Mouse (Mus musculus) MEL (cell line): Measurements from ENCODE around the gene Gnao1. TPM values are rescaled to one million over a fixed set of nuclear protein-coding genes. Genes with fewer than 3 reads are reported as not detected.

Experiments used
- DNase-seq: peaks from one replicate; pipeline ENCODE4 v3.0.0; 2011; ENCODE audit warnings: low read depth, low spot score
- H3K27ac ChIP-seq: 2 replicates; pipeline ENCODE4 v1.5.1; 2012; ENCODE audit warnings: low read depth, mild to moderate bottlenecking, control low read depth, low read length, moderate library complexity; ENCODE audit not compliant: control insufficient read depth
- H3K27me3 ChIP-seq, 2 experiments: fragments of 150-350 bp in 1 of 2; sonication (generic) in 1 of 2; 2 replicates each; pipeline ENCODE4 v1.6.1; 2012; ENCODE audit warnings: low read length in 2 of 2, mild to moderate bottlenecking in 2 of 2, improper control_type of control experiment in 1 of 2, moderate library complexity in 1 of 2; ENCODE audit not compliant: insufficient read depth in 2 of 2, control insufficient read depth in 1 of 2
- H3K36me3 ChIP-seq, 2 experiments: 2 replicates each; pipeline ENCODE4 v1.6.1; 2012 to 2014; ENCODE audit warnings: low read length in 2 of 2, improper control_type of control experiment in 1 of 2, inconsistent platforms in 1 of 2, mild to moderate bottlenecking in 1 of 2; ENCODE audit not compliant: insufficient read depth in 2 of 2, control insufficient read depth in 1 of 2
- H3K4me1 ChIP-seq, 2 experiments: fragments of 150-350 bp in 1 of 2; sonication (generic) in 1 of 2; 2 replicates each; pipeline ENCODE4 v1.6.1; 2012; ENCODE audit warnings: low read length in 2 of 2, improper control_type of control experiment in 1 of 2, mild to moderate bottlenecking in 1 of 2; ENCODE audit not compliant: insufficient read depth in 2 of 2, control insufficient read depth in 1 of 2
- H3K4me3 ChIP-seq, 2 experiments: fragments of 150-350 bp in 1 of 2; sonication (generic) in 1 of 2; 2 replicates each; pipeline ENCODE4 v1.5.1; 2012; ENCODE audit warnings: low read depth in 2 of 2, low read length in 2 of 2, mild to moderate bottlenecking in 2 of 2, moderate library complexity in 2 of 2, control low read depth in 1 of 2, improper control_type of control experiment in 1 of 2; ENCODE audit not compliant: control insufficient read depth in 1 of 2, insufficient read depth in 1 of 2
- H3K79me2 ChIP-seq: 2 replicates; pipeline ENCODE4 v1.6.1; 2012; ENCODE audit warnings: mild to moderate bottlenecking, low read length, moderate library complexity; ENCODE audit not compliant: control insufficient read depth, poor library complexity, insufficient read depth
- H3K9ac ChIP-seq: 2 replicates; pipeline ENCODE4 v1.6.1; 2012; ENCODE audit warnings: low read depth, mild to moderate bottlenecking, control low read depth, low read length, moderate library complexity; ENCODE audit not compliant: control insufficient read depth, poor library complexity, severe bottlenecking
- H3K9me3 ChIP-seq: fragments of 150-350 bp; sonication (generic); replicated peaks from 2 replicates; pipeline ENCODE4 v1.6.1; 2012; ENCODE audit warnings: mild to moderate bottlenecking, low read length, improper control_type of control experiment, moderate library complexity; ENCODE audit not compliant: insufficient read depth
- CTCF ChIP-seq, 3 experiments: IDR thresholded peaks in 2 of 3; conservative IDR thresholded peaks in 1 of 3; 2 replicates each; pipeline ENCODE4 v1.5.1; 2011 to 2012; ENCODE audit warnings: low read length in 3 of 3, low read depth in 2 of 3, mild to moderate bottlenecking in 2 of 3, improper control_type of control experiment in 1 of 3, inconsistent platforms in 1 of 3, mixed read lengths in 1 of 3, moderate library complexity in 1 of 3; ENCODE audit not compliant: control insufficient read depth in 1 of 3, insufficient read depth in 1 of 3, poor library complexity in 1 of 3, severe bottlenecking in 1 of 3
- E2F4 ChIP-seq: IDR thresholded peaks from 2 replicates; pipeline ENCODE4 v1.6.1; 2011; ENCODE audit warnings: low read depth, low read length, improper control_type of control experiment, borderline replicate concordance
- HCFC1 ChIP-seq: IDR thresholded peaks from 2 replicates; pipeline ENCODE4 v1.6.1; 2012; ENCODE audit warnings: low read depth, mild to moderate bottlenecking, inconsistent platforms, low read length, improper control_type of control experiment, moderate library complexity
- JUND ChIP-seq: IDR thresholded peaks from 2 replicates; pipeline ENCODE4 v1.6.1; 2011; ENCODE audit warnings: low read depth, mild to moderate bottlenecking, improper control_type of control experiment, low read length
- KAT2A ChIP-seq: conservative IDR thresholded peaks from 2 replicates; pipeline ENCODE4 v1.6.1; 2012; ENCODE audit warnings: low read depth, low read length, improper control_type of control experiment, inconsistent platforms
- MAFK ChIP-seq: IDR thresholded peaks from 2 replicates; pipeline ENCODE4 v1.6.1; 2011; ENCODE audit warnings: low read depth, mild to moderate bottlenecking, low read length, improper control_type of control experiment, borderline replicate concordance
- MEF2A ChIP-seq: IDR thresholded peaks from 2 replicates; pipeline ENCODE4 v1.6.1; 2014; ENCODE audit warnings: low read depth, mild to moderate bottlenecking, inconsistent platforms, low read length, improper control_type of control experiment; ENCODE audit not compliant: poor library complexity, insufficient replicate concordance, severe bottlenecking; ENCODE audit errors: extremely low read depth
- MYB ChIP-seq: IDR thresholded peaks from 2 replicates; pipeline ENCODE4 v1.6.1; 2011; ENCODE audit warnings: mild to moderate bottlenecking, low read depth, low read length, improper control_type of control experiment
- MYC ChIP-seq: IDR thresholded peaks from 2 replicates; pipeline ENCODE4 v1.6.1; 2011; ENCODE audit warnings: low read depth, mild to moderate bottlenecking, low read length, improper control_type of control experiment, moderate library complexity
- NRF1 ChIP-seq: IDR thresholded peaks from 2 replicates; pipeline ENCODE4 v1.6.1; 2014; ENCODE audit warnings: low read depth, mild to moderate bottlenecking, inconsistent platforms, low read length, improper control_type of control experiment, moderate library complexity; ENCODE audit not compliant: poor library complexity, insufficient read depth, severe bottlenecking
- POLR2AphosphoS2 ChIP-seq: IDR thresholded peaks from 2 replicates; pipeline ENCODE4 v1.6.1; 2011; ENCODE audit warnings: low read length, improper control_type of control experiment
- RAD21 ChIP-seq: IDR thresholded peaks from 2 replicates; pipeline ENCODE4 v1.6.1; 2011; ENCODE audit warnings: mild to moderate bottlenecking, low read depth, low read length, improper control_type of control experiment
- SMC3 ChIP-seq: IDR thresholded peaks from 2 replicates; pipeline ENCODE4 v1.6.1; 2011; ENCODE audit warnings: low read depth, low read length, improper control_type of control experiment
- TAL1 ChIP-seq: IDR thresholded peaks from 2 replicates; pipeline ENCODE4 v1.6.1; 2012; ENCODE audit warnings: mild to moderate bottlenecking, inconsistent platforms, low read length, moderate library complexity, mixed read lengths
- USF1 ChIP-seq: IDR thresholded peaks from 2 replicates; pipeline ENCODE4 v1.6.1; 2014; ENCODE audit warnings: low read depth, mild to moderate bottlenecking, inconsistent platforms, low read length, improper control_type of control experiment, moderate library complexity
- USF2 ChIP-seq, 2 experiments: IDR thresholded peaks; 2 replicates each; pipeline ENCODE4 v1.6.1; 2011 to 2012; ENCODE audit warnings: improper control_type of control experiment in 2 of 2, low read length in 2 of 2, borderline replicate concordance in 1 of 2, inconsistent platforms in 1 of 2, low read depth in 1 of 2, mild to moderate bottlenecking in 1 of 2; ENCODE audit not compliant: insufficient read depth in 1 of 2
- ZC3H11A ChIP-seq: IDR thresholded peaks from 2 replicates; pipeline ENCODE4 v1.6.1; 2012; ENCODE audit warnings: low read depth, mild to moderate bottlenecking, inconsistent platforms, low read length, improper control_type of control experiment
- polyA plus RNA-seq, 2 experiments: library from polyadenylated mRNA; stranded (reverse) in 1 of 2; unstranded in 1 of 2; fragments of >175 nt in 1 of 2; fragments of >200 nt in 1 of 2; gene quantifications; 2 replicates each; pipeline versions ENCODE4 v1.2.1 to v1.2.4; 2012; ENCODE audit warnings: low replicate concordance in 2 of 2, low read depth in 1 of 2; ENCODE audit not compliant: insufficient read length in 2 of 2, insufficient read depth in 1 of 2, missing spikeins in 1 of 2
- total RNA-seq: library from RNA; depleted of rRNA; stranded (reverse); fragments of 300-350 nt; gene quantifications from 2 replicates; pipeline ENCODE4 v1.2.3, GENCODE M21; 2012

Gnao1 gene
- total and polyA plus RNA-seq, 3 experiments, result 0.03 TPM; not detected in 2

DNA sequence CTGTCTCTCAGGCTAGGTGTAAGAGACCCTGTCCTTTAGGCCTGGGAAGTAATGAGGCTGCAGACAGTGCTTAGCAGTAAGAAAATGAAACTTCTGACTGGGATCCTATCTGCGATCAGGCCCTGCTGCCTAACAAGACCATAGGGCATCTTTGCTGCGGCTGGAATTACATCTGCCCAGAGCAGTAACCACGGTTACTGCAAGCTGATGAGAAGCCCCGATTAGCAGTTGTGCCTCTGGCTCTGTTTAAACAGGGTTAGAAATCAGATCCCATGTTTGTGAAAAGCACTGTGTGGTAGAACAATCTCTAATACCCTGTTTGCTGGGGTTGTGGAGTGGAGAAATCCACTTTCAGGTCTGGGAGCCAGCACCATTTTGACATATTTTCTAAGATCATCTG is 50.3 kb downstream of the Gnao1 start:
- H3K4me1 ChIP-seq, result no peaks in the 10 kb centered on the region
- no peaks in the 10 kb centered on the region for H3K36me3 ChIP-seq
- no peaks in the 10 kb centered on the region for H3K27me3 ChIP-seq
- TF ChIP-seq NRF1 (no peak), HCFC1 (no peak)
- no peaks in the 10 kb centered on the region for H3K79me2 ChIP-seq
- no peak overlapping the region for H3K27ac ChIP-seq
- no peak overlapping the region for H3K4me3 ChIP-seq
- H3K9me3 ChIP-seq, result no peaks in the 10 kb centered on the region
- no peak overlapping the region for H3K9ac ChIP-seq
- DNase-seq, result no peak

- no peaks in the 10 kb centered on the region for H3K79me2 ChIP-seq
- no peak for TF ChIP-seq TAL1
- no peak for TF ChIP-seq MEF2A
- no peak for TF ChIP-seq USF2 (IDR thresholded peaks at IDR 0.05; ENCODE audit: borderline replicate concordance in 1 of 2, insufficient read depth in 1 of 2, low read depth in 1 of 2, low read length in 2 of 2)
- TF ChIP-seq SMC3, result no peak
- no peak for TF ChIP-seq CTCF (IDR thresholded peaks at IDR 0.05 in 2 of 3, conservative IDR thresholded peaks at IDR 0.05 in 1 of 3; ENCODE audit: control insufficient read depth in 1 of 3, insufficient read depth in 1 of 3, low read depth in 2 of 3, low read length in 3 of 3, poor library complexity in 1 of 3, severe bottlenecking in 1 of 3)
- no peak for TF ChIP-seq ZC3H11A
- no peak for TF ChIP-seq MYC
- no peak for TF ChIP-seq USF1
- no peak for TF ChIP-seq POLR2AphosphoS2
- H3K27me3 ChIP-seq, result no peaks in the 10 kb centered on the region
- no peak overlapping the region for H3K4me3 ChIP-seq
- DNase-seq, result no peak
- H3K27ac ChIP-seq, result no peak overlapping the region
- H3K4me1 ChIP-seq, result no peaks in the 10 kb centered on the region
- H3K9ac ChIP-seq, result no peak overlapping the region
- no peaks in the 10 kb centered on the region for H3K36me3 ChIP-seq
- H3K9me3 ChIP-seq, result no peaks in the 10 kb centered on the region
Observed at GRCm38 (mm10) chr8:93864064-93864463, 54.3 kb downstream of the Gnao1 start.

GRCm38 (mm10) chr8:93866271-93866670 is 56.5 kb downstream of the Gnao1 start:
- H3K36me3 ChIP-seq, result no peaks in the 10 kb centered on the region
- TF ChIP-seq RAD21 (no peak), MYB (no peak), MAFK (no peak), KAT2A (no peak), E2F4 (no peak), JUND (no peak)
- H3K9ac ChIP-seq, result no peak overlapping the region
- H3K27ac ChIP-seq, result no peak overlapping the region
- H3K27me3 ChIP-seq, result no peaks in the 10 kb centered on the region
- no peak overlapping the region for H3K4me3 ChIP-seq
- no peaks in the 10 kb centered on the region for H3K4me1 ChIP-seq
- no peaks in the 10 kb centered on the region for H3K9me3 ChIP-seq
- H3K79me2 ChIP-seq, result no peaks in the 10 kb centered on the region
- DNase-seq, result no peak
